Mouse (Mus musculus): Measurements from ENCODE around the gene Ap4m1.

Gene Ap4m1

DNA sequence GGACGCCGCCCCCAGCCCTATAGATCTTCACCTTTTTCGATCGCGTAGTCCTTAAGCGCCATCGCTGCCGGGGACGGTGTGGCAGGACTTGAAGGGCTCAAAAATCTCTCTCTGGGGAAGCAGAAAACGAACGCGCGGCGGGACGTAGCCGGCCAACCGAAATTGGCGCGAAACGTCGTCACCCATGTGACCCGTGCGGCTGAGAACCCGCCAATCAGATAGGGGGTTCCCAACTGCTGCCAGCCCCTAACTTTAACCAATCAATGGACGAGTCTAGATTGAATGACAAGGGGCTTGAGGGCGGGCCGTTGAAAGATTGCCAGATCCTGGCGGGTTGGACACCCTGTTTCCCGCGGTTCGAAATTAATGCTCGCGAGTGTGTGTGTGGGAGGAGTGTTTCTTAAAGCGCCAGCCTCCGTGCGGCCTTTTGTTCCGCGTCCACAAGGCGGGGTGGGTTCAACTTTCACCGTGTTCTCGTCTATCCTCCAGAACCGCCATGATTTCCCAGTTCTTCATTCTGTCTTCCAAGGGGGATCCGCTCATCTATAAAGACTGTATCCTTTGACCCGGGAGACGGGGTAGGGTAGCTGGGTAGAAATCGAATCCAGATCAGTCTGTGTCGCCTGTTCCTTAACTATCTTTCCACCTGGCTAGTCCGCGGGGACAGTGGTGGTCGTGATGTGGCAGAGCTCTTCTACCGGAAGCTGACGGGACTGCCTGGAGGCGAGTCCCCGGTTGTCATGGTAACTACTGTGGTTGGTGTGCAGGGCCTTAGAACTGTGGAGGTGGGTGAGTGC is at the start of gene Ap4m1, which contains the start of gene Mcm7:
Gene Ap4m1, plus strand, starts transcription at position 308 of the 797 bp plus-strand sequence.
Gene Mcm7, minus strand, starts transcription at position 728 of the 797 bp plus-strand sequence.
- peak; percentile 100 for DNase-seq (ENCODE audit: low spot score)

DNA sequence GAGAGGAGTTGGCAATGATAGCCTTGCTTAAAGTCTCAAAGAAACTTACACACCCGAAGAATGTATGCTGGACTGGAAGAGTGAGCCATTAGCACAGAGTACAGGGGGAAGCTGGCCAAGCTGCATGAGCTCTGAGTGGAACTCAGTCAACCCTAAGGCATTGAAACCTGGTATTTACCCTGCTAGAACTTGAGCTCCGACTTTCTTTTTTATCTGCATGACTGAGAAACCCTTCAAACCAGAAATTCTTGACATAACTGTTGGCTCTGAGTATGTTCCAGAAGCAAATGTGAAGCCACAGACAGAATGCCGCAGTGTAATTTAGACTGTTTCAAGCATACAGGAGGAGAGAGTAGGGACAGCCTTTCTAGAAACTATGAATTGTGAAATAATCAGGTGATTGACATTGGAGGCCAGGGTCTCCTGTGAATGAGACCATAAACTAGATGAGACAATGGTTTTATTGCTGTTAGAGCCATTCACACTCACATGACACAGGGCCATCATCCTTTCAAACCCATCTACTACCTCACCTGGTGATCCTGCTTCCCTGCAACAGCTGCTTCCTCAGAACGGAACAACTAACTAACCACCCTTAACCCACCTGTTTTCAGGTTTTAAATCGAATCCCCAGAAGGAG is 39.3 kb upstream of the Ap4m1 start:
- no peak for DNase-seq (ENCODE audit: low spot score)

DNA sequence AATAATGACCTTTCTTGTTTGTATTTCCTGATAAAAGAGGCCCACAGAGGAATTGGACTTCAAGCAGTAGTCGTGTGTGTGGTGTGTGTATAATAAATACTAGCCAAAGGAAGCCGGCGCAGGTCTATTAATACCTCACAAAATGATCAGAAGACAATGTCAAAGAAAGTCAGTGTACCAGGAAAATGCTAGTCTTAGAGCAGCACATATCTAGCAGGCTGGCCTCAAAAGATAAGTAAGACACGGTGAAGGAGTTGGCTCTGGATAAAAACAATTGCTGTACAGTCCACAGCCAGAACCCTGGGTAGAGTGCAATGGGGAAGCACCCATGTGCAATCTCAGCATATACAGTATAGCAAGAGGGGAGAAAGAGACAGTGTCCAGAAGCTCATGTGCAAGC is 34.5 kb upstream of the Ap4m1 start:
- no peak for DNase-seq (ENCODE audit: low spot score)

DNA sequence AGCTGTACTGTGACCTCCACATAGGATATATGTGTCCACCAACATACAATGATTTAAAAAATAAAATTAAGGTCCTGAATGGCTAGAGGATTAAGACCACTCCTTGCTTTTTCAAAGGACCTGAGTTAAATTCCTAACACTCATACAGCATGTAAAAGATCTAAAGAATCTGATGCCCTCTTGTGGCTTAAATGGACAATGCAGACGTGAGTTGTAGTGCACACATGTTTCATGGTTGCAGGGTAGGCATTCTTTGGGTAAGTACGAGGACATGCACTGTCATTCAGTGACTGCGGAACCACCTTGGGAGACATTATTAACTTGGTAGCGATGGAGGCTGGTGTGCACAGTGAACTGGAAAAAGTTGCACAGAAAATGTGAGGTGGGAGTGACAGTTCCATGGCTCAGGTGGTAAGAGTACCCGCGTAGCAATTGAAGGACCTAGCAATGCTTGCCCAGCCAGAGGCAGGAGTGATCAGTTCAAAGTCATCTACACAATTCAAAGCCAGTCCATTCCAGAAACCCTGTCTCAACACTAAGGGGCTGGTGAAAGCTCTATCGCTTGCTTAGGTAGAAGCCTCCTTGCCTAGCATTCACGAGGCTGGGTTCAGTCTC is 33.8 kb upstream of the Ap4m1 start:
- DNase-seq (ENCODE audit: low spot score): peak; percentile 75

DNA sequence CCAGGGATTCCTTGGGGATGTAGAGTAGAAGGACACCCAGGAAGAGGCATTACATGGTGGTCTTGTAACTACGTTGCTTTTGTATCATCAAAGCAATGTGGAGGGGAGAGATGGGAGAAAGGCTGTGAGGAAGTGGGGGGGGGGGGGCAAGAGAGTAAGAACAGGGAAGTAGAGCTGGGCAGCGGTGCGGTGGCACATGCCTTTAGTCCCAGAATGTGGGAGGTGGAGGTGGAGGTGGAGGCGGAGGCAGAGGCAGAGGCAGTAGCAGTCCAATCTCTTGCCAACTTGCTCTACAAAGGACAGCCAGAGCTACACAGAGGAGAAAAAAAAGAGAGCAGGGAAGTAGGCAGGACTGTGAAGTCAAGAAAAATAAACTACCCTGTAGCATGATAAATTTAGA is 33.2 kb upstream of the Ap4m1 start:
- DNase-seq (ENCODE audit: low spot score): no peak

DNA sequence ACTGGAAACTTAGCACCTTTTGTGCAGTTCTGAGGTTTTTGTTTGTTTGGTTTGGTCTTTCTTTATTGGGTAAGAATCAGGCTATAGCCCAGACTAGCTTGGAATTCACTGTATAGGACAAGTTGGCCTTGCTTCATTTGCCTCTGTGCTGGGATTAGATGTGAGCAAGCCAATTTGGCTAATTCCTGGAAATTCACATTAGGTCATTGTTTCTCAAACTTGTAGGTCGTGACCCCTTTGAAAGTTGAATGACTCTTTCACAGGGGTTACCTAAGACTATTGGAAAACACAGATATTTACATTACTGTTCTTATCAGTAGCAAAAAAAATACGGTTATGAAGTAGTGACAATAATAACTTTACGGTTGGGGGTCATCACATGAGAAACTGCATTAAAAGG is 17.4 kb upstream of the Ap4m1 start:
- DNase-seq (ENCODE audit: low spot score): no peak

DNA sequence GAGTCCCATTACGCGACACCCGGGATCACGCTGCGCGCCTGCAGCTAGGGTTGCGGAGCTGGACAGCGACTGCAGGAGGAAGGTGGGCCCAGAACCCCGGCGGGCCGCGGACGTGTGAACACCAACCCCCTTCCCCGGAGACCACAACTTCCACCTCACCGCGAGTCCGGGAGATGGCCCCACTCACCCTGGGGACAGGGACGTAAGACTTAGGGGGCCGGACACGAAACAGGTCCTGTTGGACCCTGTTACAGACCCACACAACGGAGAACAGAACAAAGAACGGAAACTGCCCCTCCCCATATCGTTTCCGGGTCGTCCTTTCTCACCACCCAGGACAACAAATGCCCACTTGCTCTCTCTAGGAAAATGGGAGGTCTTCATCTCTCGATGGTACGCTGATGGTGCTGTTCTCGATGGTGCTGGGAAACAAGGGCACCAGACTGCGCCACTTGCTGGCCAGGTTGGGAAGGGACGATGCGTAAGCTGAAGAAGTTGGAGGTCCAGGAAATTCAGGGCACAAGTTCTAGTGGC is 16.3 kb upstream of the Ap4m1 start, which contains the start of gene Zfp113:
Gene Zfp113, minus strand, starts transcription at position 302 of the 534 bp plus-strand sequence.
- DNase-seq (ENCODE audit: low spot score): peak; percentile 98

DNA sequence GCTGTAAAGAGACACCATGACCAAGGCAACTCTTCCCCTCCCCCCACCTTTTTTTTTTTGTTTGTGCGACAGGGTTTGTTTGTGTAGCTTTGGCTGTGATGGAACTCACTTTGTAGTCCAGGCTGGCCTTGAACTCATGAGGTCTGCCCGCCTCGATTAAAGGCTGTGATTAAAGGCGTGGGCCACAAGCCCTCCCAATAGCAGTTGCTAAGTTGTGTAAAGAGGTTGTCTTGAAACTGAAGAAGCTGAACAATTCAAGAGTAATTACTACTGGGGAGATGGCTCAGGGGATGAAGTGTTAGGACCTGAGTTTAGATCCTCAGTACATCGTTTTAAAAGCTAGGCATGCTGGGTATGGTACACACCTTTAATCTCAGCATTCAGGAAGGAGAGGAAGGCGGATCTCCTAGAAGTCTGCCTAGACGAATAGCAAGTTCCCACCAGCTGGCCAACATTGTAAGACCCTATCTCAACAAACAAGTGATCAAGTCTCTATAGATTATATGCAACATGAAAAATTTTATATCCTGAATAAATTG is 11.5 kb upstream of the Ap4m1 start:
- no peak for DNase-seq (ENCODE audit: low spot score)

DNA sequence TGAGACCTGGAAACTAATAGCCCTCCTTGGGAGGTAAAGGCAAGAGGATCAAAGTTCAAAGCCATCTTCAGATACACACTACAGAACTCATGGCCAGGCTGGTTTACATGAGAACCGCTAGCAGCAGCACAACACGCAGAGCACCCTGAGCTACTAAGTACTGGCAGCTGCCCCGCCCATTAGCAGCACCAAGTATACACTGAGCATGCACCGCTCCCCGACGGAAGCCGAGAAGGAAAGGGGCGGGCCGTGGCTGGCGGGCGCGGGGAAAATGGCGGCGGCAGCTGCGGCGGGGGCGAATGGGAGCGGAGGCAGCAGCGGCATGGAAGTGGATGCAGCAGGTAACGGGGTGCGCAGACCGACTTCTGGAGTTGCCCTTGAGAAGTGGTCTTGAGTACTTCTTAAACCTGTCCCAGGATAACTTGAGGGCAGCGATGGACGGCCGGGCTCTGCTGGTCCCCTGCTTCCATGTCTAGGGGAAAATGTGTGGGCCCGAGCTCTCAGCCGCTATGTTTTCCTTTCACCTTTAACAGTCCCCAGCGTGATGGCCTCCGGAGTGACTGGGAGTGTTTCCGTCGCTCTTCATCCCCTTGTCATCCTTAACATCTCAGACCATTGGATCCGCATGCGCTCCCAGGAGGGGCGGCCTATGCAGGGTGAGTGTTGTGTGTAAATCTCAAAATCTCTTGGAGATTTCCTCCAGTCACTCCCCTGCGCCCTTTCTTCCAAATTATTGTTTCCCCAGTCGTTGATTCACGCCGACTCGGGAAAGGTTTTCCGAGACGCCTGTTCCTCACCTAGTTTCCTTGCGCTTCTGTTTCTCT is 10.7 kb upstream of the Ap4m1 start, which contains the start of gene Cops6:
Gene Cops6, plus strand, starts transcription at position 230 of the 824 bp plus-strand sequence.
- peak; percentile 96 for DNase-seq (ENCODE audit: low spot score)

DNA sequence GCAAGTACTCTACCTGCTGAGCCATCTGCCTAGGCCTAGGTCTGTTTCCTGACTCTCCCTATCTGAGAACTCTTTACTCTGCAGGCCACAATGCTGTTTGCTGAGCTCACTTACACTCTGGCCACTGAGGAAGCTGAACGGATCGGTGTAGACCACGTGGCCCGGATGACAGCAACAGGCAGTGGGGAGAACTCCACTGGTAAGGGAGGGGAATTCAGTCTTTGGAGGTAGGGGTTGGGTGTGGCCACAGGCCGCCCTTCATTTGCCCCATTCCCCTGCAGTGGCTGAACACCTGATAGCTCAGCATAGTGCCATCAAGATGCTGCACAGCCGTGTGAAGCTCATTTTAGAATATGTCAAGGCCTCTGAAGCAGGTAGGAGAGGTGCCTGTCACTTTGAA is 8.8 kb upstream of the Ap4m1 start:
- no peak for DNase-seq (ENCODE audit: low spot score)

DNA sequence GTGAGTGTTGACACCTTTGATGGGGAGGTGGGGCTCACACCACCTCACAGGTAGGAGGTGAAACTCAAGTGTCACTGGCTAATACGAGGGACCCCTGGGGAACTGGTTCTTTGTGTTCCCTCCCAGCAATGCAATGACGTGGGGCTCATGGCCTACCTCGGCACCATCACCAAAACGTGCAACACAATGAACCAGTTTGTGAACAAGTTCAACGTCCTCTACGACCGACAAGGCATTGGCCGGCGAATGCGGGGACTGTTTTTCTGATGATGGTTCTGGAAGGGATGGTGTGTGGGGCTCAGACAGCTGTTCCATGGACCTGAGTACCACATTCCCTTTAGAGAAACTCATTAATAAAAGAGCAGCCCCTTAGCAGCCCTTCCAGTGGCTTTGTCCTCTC is 8.2 kb upstream of the Ap4m1 start:
- DNase-seq (ENCODE audit: low spot score): no peak

DNA sequence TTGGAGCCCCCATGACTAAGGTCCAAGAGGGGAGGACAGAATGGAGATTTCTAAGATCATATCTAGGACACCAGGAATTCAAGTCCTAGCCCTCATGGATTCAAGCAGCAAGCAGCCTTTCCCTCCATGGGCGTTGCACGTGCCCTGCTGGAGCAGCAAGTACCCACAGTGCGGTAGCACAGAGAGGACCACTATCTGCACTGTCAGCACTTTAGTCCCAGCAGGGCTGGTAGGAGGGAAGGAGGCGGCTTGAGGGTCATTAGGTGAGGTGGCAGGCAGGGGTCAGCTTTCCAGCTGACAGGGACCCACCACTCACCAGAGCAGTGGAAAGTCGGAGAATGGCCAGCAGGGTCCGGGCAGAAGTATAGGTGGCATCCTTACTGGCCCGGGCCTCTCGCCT is 6.2 kb upstream of the Ap4m1 start:
- DNase-seq (ENCODE audit: low spot score): no peak

DNA sequence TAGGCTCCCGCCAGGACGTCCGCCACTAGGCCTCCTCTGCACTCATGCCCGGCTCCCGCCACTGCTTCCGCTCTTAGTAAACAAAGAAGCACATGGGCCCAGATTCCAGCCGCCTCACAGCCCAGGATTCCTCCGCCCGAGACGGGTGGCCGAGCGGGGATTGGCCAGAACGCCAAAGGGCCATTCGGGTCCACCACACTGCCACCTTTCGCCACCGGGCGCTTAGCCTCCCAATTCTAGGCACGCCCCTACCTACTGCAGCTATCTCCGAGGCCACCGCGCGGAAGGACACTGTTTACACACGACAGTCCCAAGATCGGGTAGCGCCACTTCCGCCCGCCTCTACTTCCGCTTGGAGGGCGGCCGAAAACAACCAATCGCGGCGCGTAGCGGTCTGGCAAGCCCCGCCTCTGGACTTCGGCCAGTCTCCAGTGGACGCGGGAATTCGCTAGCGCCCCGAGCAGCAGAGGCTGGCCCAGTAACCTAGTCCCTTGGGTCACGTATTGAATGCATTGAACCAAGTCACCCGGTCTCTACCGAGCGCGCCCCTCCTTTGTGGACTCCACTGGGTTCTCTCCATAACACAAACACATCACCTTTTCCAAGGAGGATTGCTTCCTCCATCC is 753 bp upstream of the Ap4m1 start:
- peak; percentile 99 for DNase-seq (ENCODE audit: low spot score)

DNA sequence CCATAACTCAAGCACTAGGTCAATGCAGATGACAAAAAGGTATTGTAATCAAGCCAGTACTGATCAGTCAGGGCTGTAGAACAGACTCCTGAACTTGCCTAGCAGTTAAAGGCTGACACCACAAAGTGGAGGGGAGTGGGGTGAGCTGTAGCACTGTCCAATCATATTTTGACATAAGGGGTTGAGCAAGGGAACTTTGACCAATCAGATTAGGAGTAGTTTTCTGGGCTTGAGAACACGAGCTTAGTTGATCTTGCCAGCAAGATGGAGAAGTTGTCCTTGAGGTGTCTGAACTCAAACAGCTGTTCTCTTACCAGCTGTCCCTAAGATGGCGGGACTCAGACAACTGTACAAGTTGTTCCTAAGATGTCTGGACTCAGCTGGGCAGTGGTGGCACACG is 1.4 kb downstream of the Ap4m1 start:
- DNase-seq (ENCODE audit: low spot score): peak; percentile 79

DNA sequence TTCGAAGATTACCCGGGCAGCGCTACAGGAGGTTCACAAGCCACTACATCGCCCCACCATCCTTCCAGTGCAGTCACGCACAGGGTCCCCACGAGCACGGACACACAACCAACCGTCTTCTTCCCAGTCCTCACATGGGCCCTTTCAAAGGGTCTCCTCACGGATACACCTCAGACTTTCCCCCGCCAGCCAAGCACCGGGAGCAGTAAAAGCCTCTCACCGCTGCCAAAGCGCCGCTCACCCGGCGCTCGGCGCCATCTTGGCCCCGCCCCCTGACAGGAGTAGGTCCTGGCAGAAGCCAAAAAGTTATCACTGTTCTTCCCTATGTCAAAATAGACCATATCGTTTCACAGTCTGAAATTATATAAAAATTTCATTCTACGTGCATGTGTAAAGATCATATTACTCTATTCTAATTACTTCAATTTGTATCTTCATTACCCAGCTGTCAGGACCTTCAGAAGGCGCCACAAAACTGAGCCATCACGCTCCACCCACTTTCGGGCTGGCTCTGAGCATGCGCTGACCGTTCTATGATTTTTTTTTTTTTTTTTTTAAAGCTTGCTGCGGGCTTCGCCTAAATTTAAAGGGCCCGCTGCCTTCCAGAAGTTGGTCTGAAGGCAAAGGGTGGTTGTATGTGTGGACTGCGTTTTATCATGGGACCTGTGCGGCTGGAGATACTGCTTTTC is 15.3 kb downstream of the Ap4m1 start, which contains the start of the genes Taf6 and Cnpy4:
Gene Taf6, minus strand, starts transcription at position 502 of the 689 bp plus-strand sequence.
Gene Cnpy4, plus strand, starts transcription at position 536 of the 689 bp plus-strand sequence.
- peak; percentile 97 for DNase-seq (ENCODE audit: low spot score)

DNA sequence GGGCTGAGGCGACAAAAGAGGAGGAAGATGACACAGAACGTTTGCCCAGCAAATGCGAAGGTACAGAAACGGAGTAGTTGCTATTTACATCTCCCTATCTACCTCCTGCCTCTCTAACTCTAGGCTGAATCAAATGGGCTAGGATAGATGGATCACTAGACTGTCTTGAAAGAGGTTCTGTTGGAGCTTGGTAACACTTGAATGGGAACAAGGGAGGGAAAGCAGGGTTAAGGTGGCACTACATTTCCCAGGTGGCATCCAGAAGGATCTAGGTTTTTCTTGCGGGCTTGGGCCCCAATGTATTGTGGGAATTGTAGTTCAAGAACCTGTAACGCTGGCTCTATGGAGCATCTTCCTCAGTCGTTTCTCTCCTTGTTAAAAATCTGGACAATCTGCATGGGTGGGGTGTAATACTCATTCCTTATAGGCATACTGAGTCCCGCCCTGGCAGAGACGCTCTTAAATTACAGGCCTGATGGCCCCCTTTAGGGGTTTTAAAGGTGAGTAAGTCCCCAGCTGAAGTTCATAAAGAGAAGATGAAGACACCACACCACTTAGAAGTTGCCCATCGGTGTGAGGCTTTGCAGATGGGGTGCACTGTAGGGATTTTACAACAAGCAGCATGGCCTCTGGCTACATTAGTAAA is 16.0 kb downstream of the Ap4m1 start:
- DNase-seq (ENCODE audit: low spot score): peak; percentile 91

DNA sequence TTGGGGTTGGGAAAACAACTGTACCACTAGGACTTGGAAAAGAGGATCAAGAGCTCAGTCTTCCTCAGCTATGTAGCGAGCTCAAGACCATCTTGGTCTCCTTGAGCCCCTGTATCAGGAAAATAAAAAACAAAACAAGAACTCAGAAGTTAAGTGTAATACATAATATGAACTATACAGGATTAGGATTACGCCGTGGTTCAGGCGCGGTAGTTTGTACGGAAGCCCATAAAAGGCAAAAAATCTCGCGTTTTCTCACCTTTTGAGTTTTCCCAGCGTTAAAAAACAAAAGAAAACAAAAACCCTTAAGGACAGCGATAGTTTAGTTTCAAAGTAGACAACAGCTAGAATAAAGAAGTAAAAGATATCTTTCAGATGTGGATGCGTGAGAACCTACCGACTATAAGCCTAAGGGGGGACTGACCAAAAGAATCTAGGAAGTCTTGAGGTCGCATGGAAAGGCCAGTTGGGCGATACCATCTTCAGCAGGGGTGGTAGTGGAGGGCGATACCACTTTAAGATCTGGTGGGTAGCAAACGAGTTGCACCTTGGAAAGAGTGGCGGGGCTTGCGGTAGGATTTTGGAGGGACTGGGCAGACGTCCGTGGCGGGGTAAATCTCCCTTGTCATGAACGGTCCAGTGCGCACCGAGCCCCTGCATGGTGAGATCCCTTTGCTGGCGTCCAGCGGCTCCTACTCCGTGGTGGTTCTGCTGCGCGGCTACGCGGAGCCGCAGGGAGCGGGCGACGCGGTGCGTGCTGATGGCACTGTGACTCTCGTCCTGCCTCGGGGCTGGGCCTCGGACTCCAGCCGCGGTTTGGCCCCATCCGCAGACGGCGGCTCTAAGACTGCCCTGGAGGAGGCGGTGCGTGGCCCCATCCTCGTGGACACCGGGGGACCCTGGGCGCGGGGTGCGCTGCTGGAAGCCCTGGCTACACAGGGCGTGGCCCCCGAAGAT is 22.2 kb downstream of the Ap4m1 start, which contains the start of gene Mblac1:
Gene Mblac1, plus strand, starts transcription at position 544 of the 957 bp plus-strand sequence.
- DNase-seq (ENCODE audit: low spot score): peak; percentile 87

DNA sequence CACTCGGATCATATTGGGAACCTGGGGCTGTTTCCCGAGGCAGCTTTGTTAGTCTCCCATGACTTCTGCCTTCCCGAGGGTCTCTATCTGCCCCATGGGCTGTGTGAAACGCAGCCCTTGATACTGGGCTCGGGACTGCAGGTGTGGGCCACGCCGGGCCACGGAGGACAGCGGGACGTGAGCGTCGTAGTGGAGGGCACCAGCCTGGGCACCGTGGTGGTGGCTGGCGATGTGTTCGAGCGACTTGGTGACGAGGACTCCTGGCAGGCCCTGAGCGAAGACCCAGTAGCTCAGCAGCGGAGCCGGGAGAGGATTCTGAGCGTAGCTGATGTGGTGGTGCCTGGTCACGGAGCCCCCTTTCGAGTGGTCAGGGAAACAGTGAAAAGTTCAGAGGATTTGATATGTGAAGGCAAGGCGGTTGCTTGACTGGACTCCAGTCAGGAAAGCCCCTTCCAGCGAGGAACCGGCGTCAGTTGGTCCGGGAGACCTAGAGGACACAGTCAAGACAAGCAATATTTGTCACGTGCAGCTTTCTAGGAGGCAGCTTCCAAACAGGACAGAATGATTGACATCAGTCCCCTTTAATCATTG is 23.0 kb downstream of the Ap4m1 start:
- DNase-seq (ENCODE audit: low spot score): no peak
